Mouse (Mus musculus) inflammation-experienced regulatory T-cells, adult 6 months (primary cell): Measurements from ENCODE around the gene Gm13694. TPM values are rescaled to one million over a fixed set of nuclear protein-coding genes. Genes with fewer than 3 reads are reported as not detected.

ENCODE experiments used
- polyA plus RNA-seq, 3 experiments: library from polyadenylated mRNA; unstranded; fragments of 100-300 nt; shearing (Covaris generic); gene quantifications; one replicate each; pipeline ENCODE4 v1.2.1; 2017

The Gm13694 gene
- polyA plus RNA-seq, 3 experiments from 2014 or later, result not detected

Other genes with a start within 250 kb of the Gm13694 start
- 1 to 10 TPM in 1 of 3 experiments, under 1 TPM in 2; 0.25 to 1.0 (median 0.52) TPM for gene Fam171b, start 166.3 kb upstream of the Gm13694 start, polyA plus RNA-seq
- not detected for gene Zswim2, start 37.7 kb upstream of the Gm13694 start, polyA plus RNA-seq
- not detected for gene Gm13698, start 23.2 kb upstream of the Gm13694 start, polyA plus RNA-seq
- gene Gm13693, start 17.4 kb upstream of the Gm13694 start, polyA plus RNA-seq, result not detected
- not detected for gene Gm13695, start 11.6 kb upstream of the Gm13694 start, polyA plus RNA-seq
- not detected for gene Gm13696, start 5.8 kb upstream of the Gm13694 start, polyA plus RNA-seq
- not detected for gene Gm13697, start 5.8 kb downstream of the Gm13694 start, polyA plus RNA-seq
- not detected for gene Gm13691, start 11.6 kb downstream of the Gm13694 start, polyA plus RNA-seq